Mouse (Mus musculus) adrenal gland, postnatal 25 days (tissue): Measurements from ENCODE around the gene Mical1. TPM values are rescaled to one million over a fixed set of nuclear protein-coding genes. Genes with fewer than 3 reads are reported as not detected.

Experiments used
- DNase-seq: peaks from one replicate; pipeline ENCODE4 v3.0.0; 2021; ENCODE audit warnings: mixed read lengths
- total RNA-seq: library from RNA; stranded (reverse); gene quantifications from 2 replicates; pipeline ENCODE4 v1.2.3, GENCODE M21; 2021

Mical1 gene
- total RNA-seq, 1 experiment from 2014 or later = 11.8 TPM

- DNase-seq = no peak
These were observed 44.2 kb downstream of the Mical1 start for GRCm38 (mm10) chr10:41520410-41520673.

DNA sequence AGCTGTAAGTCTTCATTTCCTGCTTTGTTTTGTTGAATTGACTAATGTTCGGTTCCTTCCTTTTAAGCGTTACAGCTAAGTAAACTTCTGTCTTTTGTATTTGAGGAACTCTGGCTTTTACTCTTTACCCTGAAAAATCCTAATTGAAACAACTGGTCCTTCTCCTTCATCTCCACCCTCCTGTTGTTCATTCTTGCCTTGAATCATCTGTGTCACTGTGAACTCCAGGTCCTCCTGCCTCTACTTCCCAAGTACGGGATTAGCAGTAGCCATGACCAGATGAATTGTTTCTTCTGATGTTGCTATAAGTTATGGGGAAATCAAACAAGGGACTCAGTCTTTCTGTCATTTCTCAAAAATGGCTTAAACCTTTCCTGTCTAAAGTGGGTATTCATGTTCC lies 47.3 kb downstream of the Mical1 start:
- no peak for DNase-seq

GRCm38 (mm10) chr10:41525696-41526095 lies 49.6 kb downstream of the Mical1 start:
- DNase-seq = no peak

GRCm38 (mm10) chr10:41529972-41530371 lies 53.9 kb downstream of the Mical1 start:
- no peak for DNase-seq

DNA sequence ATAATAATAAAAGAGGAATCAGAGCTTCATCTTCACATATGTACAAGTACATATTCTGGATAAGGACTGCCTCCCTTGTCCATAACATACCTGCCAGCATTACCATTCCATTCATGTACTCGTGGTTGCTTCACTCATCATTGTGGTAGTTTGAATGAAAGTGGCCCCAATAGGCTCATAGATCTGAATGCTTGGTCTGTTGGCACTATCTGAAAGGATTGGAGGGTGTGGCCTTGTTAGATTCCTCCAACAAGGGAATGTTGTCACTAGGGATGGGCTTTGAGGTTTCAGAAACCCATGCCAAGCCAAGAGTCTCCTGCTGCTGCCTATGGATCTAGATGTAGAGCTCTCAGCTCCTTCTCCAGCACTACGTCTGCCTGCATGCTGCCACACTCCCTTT lies 59.9 kb downstream of the Mical1 start:
- no peak for DNase-seq

Other genes starting within 250 kb of the Mical1 start
- 16.7 and 22.8 TPM in 2 replicates for gene Fig4, start 173.1 kb upstream of the Mical1 start, total RNA-seq
- gene Ak9, start 172.3 kb upstream of the Mical1 start, total RNA-seq = 0.06 TPM in 1 of 2 replicates, not detected in the other
- 21.8 and 26.0 TPM in 2 replicates for gene Zbtb24, start 25.9 kb upstream of the Mical1 start, total RNA-seq
- 27.2 and 36.3 TPM in 2 replicates for gene Smpd2, start 14.1 kb downstream of the Mical1 start, total RNA-seq
- gene Ppil6, start 14.1 kb downstream of the Mical1 start, total RNA-seq = 1.7 TPM in 1 of 2 replicates, not detected in the other
- gene Cd164, start 43.1 kb downstream of the Mical1 start, total RNA-seq = 213 and 238 TPM in 2 replicates
- 0.39 and 0.76 TPM in 2 replicates for gene Ccdc162, start 240.3 kb downstream of the Mical1 start, total RNA-seq